Mouse (Mus musculus) MN1 (cell line): ENCODE data around the gene Zfp36l2.

Experiments used
- DNase-seq: peaks from one replicate; pipeline ENCODE4 v3.0.0-alpha.2; 2016; ENCODE audit warnings: low spot score

Zfp36l2 gene

DNA sequence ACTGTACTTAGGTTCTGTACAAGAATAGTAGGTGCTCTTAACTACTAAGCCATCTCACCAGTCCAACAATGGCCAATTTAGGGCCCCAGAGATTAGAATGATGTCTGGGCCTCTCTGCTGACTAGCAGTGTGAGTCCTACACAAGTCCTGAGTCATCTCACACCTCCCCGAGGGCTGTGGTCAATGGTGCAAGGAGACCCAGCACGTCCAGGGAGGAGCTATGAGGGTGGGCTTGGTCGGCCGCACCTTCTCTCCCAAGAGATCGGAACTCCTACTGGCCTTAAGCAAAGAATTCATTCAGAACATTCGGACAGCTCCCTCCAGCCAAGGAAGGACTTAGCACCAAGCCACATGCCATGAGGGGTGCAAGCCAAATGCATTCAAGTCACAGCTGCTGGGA lies 36.4 kb downstream of the Zfp36l2 start:
- no peak for DNase-seq

DNA sequence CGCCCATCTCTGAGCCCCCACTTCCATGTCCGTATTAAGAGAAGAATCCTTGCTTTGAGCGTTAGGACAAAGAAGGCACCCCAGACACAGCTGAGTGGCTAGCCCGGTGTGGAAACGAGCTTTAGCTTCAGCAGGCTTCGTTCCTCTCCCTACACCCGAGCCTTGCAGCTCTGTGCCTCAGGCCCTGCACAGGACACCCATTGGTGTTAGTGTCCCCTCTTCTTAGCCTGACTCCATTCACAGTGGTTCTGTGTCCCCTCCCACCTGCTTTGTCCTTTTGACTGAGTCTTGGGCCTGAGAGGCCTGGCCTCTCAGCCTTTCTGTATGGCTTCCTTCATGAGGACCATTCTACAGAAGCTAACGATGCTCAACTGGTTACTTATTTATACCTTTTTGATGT lies 37.5 kb downstream of the Zfp36l2 start:
- no peak for DNase-seq

DNA sequence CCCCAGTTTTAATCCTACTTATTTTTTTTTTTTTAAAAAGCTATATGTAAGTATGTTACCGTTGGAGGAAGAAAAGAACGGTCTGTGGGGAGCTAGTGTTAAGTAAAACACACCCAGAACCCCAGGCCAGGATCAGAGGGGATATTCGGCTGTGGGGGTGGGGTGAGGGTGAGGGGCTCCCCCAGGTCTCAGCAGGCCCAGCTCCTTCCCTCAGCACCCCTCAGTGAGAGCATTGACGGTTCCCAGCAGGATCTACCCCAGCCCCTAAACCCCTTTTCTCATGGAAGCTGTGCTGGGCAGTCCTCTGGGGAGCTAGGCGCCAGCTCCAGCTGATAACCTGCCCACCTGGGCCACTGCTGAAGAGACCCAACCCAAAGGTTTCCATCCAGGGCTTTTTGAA lies 38.2 kb downstream of the Zfp36l2 start:
- DNase-seq: no peak

DNA sequence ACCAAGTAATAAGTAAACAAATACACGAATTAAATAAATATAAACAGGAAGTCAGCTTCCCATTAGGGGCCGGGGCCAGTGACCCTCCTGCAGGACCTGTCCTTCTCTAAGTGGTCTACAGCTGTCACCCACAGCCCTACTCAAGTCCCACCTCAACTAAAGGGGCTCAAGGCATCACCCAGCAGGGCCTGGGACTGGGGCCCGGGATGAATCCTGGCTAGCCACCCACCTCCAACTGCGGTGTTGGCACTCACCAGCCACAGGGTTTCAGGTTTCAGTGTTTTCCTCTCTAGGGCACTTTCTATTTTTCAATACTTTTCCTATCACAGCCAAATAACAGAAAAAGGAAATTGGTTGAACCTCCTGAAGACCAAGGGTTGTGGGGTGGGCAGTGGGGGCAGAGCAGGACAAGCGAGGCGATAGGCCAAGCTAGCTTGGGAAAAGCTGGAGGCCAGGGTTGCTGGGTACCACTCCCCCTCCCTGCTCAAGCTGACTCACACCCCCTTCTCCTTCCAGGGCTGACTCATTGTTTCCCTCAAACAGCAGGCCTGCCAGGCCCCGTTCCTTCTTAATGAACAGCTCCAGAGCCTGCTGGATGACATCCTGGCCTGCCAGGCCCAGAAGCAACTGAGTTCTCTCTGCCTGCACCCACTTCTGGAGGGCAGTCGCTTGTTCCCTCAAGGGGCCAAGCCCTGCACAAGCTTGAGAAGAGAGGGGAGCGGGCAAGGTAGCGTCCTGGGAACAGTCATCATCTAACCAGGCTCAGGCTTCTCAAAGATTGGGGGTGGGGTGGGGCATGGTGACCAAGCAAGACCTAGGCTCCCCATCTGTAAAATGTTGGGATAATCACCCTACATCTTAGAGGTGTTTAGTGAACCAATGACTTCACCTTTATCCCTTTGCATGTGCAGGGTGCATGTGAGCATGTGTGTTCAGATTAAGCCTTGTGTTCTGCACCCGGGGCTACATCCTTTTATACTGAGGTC lies 39.0 kb downstream of the Zfp36l2 start:
- DNase-seq: peak; percentile 96

DNA sequence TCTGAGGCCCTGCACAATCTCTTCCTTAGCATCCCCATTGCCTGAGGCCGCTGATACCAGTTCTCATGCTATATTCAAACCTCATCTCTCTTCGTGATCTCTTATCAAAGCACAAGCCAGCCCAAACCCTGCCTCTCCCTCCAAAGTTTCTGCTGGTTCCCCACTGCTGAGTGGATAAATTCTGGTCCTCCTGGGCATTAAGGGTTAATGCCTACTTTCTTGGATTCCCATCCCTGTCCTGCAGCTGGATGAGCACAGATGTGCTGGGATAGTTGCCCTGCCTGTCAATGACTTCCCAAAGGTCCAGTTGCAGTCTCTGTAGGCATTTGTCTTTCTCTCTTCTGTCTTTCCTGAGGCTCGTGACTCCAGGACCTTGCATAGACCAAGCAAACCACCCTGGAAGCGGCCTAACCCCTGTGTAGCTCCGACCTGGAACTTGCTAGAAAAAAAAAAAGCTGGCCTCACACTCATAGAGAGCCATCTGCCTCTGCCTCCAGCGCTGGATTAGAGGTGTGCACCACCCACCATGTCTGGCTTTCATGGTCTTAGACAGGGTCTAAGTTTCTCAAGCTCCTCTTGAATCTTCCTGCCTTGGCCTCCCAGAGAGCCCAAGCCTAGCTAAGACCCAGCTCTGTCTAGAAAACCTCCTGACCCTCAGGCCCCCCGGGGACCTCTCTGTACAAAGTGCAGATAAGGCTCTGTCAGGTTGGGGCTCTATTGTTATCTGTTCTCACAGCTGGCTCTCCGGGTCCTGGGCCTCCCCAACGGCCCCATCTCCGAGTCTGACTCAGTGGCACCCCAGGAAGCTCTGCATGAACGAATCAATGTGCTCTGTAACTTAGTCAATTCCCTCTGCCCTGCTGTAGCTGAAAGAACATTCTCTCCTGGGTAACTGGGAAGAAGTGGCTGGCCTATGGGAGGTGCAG lies 40.3 kb downstream of the Zfp36l2 start:
- no peak for DNase-seq

DNA sequence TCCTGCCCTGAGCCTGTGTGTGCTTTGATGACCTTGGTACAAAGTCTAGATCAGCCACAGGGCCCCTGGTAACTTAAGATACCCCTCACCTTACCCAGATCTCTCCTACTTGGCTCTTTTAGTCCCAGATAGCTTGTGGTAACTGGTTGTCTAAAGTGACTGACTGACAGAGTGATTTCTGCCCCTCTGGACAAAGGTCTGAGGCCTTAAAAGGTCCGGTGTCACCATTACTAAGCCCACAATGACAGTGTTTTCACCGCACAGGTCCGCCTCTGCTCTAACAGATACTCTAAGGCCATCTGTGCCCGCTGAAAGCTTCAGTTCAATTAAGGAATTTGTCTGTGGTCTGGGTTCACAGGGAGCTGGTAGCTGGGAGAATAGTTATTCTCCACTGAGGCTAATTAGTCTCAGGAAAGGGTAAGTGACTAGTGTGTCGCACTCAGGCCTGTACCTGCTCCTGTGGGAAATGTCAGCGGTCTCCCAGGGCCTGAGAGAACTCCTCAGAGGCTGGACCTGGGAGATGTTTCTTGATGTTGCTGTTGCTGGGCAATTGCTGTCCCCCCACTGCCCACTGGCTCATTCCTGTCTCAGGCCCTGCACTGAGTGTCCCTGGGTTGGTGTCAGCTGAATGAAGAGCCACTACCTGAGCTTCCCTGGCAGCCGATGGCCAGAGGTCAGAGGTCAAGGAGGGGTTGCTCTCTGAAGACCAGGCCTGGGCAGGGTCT lies 41.1 kb downstream of the Zfp36l2 start:
- peak; percentile 64 for DNase-seq

DNA sequence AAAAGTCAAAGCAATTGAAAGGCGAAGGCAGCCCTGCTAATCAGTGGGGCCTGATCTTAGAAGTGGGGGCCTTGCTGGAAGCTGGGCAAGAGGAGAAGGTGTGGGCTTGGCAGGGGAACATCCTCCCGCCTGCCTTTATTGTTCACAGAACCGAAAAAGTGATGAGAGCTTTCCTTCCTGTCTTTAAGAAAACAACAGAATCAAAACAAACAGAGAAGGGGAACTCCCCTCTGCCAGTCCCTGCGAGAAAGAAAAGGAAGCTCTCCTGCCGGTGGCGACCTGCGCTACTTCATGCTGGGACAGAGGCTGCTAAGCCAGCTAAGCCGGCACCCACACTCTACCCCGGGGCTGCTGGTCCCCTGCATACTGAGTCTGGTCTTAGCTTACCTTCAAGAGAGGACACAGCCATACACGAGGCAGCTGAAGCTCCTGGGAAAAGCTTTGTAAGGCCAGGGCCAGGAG lies 41.9 kb downstream of the Zfp36l2 start:
- no peak for DNase-seq

DNA sequence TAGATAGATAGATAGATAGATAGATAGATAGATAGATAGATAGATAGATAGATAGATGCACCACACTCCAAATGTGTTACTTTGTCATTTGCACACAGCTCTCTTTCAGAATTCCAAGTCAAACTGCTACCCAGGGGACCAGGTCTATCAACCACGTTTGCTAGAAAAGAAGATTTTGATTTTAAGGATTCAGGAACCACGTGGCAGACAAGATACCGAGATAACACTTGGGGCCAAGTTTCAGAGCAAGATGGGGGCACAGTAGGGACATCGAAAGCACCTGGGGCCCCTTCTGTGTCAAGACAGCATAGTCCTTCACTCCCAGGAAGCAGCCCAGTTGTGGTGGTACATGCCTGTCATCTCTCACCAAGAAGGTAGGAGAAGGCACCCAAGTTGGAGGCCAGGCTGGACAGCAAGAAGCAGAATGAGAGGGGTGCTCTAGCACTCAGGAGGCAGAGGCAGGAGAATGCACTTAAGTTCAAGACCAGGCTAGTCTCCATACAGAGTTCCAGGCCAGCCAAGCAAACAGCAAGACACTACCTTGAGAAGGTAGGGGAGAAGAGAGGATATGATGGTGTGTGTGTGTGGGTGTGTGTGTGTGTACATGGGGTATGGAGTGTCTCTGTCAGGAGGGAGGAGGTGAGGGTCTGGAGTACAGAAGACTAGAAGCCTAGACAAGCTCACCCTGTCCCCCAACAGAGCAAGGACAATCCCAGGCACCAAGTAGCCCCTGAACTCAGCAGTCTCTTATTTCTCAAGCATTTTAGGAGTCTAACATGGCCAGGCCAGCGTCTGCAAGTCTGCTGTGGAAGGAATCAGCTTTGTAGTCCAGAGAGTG lies 42.8 kb downstream of the Zfp36l2 start:
- no peak for DNase-seq

DNA sequence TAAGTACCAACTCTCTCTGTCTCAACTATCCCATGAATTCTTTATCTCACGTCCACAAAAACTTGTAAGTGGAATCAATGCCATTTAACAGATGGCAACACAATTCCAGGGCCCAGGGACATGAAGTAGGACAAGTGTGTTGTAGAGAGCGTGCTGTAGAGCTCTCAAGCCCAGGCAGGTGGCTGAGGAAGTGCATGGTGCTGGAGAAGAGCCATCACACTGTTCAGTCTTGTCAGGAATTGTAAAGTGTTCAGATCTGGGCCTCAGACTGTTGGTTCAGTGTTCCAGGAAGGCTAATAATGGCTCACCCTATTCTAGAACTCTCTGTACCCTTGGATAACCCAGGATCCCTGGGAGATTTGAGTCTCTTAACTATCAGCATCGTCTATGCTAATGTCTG lies 43.6 kb downstream of the Zfp36l2 start:
- no peak for DNase-seq

DNA sequence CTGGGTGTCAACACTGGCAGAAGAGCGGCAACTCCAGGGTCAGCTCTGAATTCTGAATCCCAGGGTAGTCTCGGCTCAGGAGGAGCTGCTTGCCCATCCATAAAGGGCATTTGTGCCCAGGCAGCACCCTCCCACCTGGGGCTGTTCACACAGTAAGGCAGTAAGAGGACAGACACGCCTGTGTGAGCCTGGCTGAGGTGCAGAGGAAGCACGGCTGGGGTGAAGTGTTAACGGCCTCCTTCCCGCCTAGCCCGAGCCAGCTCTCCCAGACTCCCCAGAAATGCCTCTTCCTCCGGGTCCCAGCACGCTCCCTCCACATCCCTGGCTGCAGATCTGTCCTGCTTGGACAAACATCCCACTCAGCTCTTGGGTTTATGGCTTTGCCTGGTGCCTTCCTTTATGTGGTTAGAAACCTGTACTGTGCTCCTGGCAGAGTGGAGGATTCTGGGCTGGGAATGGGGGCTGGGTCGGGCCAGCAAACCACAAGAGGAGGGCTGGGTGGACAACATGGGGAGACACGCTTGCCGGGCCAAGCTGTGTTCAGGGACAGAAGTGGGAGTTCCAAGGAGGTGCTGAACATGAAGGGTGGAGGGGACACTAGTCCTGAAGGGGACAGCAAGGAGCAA lies 44.4 kb downstream of the Zfp36l2 start:
- no peak for DNase-seq

DNA sequence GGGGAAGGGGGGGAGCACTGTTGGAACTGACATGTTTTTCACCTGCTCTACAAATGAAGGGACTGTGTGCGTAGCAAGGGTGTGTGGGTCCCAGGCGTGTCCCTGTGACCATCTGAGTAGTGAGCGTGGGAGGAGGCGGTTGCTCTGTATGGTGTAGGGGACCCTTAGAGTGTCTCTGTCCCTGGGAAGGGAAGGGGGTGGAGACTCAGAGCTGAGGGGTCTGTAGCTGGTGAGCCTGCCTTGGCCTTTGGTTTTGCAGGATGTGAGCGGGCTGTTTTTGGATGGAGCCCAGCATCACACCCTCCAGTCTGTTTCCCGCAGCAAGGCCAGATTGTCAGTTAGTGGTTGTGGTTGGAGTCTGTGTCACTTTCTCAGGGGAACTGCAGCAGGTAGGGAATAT lies 46.1 kb downstream of the Zfp36l2 start:
- no peak for DNase-seq

DNA sequence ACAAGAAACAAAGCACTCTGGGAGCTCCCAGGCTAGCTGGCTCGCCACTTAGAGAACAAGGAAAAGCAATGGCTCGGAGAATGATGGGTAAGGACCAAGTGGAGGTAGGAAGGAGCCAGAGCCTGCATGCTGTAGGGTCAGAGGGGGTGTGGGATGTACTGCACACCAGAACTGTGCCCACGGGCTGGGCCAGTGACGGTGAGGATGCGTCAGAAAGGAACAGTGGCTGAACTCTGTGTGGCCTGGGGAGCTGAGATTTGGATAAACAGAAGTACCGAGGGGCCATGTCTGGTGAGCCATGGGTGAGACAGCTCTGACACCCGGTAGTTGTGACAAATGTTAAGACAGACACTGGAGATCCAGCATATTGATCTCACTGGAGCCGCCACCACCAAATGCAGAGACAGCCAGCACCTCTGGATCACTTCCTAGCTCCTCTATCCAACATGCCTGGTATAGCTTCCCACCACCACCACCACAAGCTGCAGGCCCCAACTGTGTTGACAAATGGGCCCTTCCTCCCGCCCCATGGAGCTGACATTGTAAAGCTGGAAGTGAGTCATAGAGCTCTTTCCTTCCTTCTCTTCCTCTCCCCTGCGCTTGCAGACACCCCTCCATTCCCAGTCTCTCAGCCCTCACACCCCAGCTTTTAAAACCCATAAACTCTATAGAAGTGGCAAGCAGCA lies 46.8 kb downstream of the Zfp36l2 start:
- DNase-seq: no peak

DNA sequence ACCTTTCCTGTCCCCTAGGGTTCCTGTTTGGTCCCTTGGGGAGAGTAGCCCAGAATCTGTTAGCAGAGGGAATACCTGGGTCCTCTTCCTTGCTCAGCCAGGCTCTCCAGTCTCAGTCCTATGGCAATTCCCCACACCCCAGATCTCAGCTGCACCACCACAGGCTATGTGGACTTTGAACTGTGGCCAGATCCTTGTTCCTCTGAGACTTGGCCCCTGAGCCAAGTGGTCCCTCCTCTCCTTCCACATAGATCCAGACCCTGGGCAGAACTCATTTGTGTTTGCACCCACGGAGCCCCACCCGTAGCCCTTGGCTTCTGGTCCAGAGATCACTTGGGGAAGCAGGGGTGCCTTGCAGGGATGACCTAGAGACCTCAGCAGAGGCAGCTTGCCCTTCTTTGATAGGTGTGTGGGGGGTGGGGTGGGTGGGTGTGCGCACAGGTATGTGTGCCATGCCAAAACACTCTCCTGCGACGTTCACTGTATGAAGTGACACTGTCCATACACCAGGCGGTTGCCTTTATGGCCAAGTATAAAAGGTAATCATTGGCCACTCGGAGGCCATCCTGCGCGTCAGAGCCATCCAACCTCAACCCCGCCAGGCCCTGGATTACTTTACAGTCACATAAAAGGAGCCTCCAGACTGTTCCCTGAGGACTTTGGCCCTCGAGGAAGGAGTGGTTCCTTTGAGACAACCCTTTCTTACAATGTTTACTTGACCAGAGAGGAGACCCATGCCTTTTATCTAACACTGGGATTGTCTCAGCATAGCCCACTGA lies 50.2 kb downstream of the Zfp36l2 start:
- DNase-seq: no peak

DNA sequence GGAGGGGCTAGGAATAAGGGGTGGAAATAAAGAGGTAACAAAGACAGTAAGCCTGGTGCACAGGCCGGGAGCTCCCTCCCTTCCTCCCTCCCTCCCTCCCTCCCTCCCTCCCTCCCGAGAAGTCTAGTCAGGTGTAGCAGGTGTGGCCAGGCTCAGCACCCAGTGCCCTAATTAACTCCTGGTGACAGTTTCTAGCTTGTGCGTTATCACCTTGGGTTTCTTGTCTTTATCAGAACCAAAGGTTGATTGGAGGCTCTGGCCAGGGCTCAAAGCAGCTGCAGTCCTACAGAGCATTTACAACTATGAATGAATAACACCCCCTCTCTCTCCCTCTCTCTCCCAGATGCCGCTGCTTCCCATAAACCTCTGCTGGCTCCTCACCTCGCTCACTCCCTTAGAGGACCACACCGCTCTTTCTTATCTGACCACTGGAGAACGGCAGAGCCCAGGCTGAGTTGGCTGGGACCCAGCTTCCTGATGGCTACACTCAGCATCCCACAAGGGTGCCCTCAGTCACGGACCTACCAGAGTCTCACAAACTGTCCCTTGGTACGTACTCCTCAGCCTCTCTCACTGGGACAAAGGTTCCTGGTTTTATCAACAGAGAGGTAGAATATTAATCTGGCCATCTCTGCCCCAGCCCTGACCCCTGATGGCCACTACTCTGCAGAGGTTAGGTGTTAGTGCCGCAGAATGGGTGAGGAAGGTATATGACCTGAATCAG lies 50.9 kb downstream of the Zfp36l2 start:
- DNase-seq: no peak

DNA sequence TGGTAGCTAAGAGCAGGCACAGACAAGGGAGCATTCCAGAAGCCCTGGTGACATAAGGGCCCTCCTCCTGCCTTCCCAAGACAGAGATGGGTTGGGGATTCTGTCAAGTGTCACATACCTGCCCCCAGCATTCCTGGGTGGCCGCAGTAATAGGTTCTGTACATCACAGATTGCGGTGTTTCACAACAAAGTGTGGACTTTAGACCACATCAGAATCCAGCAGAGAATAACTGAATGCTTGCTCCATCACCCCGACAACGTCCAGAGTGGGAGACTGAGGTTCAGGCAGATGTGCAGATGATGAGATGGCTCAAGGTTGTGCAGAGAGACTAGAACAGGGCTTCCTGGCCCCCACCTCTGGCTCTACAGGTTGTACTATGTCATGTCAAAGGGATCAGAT lies 51.5 kb downstream of the Zfp36l2 start:
- DNase-seq: no peak

DNA sequence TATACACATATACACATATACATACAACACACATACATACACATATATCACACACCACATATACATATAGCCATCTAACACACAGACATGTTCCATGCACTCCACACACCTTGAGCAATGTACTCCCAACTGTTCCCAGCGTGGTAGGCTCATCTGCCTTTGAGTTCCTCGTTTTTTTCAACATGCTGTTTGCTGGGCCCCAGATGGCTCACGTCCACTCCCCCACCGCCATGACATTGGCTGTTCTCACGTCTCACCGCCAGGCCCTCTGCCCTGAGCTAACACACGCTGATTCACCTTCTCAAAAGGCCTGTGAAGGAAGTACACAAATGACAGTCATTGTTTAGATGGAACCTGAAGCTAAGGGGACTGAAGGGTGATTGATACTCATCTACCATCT lies 52.5 kb downstream of the Zfp36l2 start:
- DNase-seq: no peak
